19 mouse cellular contexts compared by ENCODE assay signal in genomic region chr3:152467312-152467711, GRCm38 (mm10).
DNase-seq lines count a peak whose midpoint lies in the region; ATAC-seq and TF ChIP-seq lines count a peak whose summit lies in the region.
"Had no signal": no experiment of that assay in that cellular context is flagged by ENCODE, and none has a peak within 500 bp of the region (broad histone marks: within the 10 kb centered on the region; RNA-seq: fewer than 3 reads in every experiment).

No protein-coding gene starts in this region.

- no peak overlapping the region for H3K27ac ChIP-seq in heart, adult 2 months
- H3K27ac ChIP-seq in heart, embryonic 10.5 days, result no peak overlapping the region
- no peak overlapping the region for H3K27ac ChIP-seq in heart, postnatal 0 days (ENCODE audit: low read depth)
- no peak overlapping the region for H3K27ac ChIP-seq in heart, embryonic 12.5 days (ENCODE audit: poor library complexity, severe bottlenecking)
- no peak overlapping the region for H3K27ac ChIP-seq in limb, embryonic 14.5 days (replicated peaks; ENCODE audit: low read depth, low read length)
- H3K27ac ChIP-seq: embryonic facial prominence, embryonic 15.5 days; forebrain, embryonic 15.5 days; hindbrain, embryonic 12.5 days had no signal

- H3K27me3 ChIP-seq in heart, adult 2 months (ENCODE audit: control insufficient read depth, insufficient read depth, low read length), result no peaks in the 10 kb centered on the region
- no peaks in the 10 kb centered on the region for H3K27me3 ChIP-seq in heart, embryonic 10.5 days (ENCODE audit: insufficient read depth, poor library complexity, severe bottlenecking)
- H3K27me3 ChIP-seq in heart, postnatal 0 days (ENCODE audit: control insufficient read depth, insufficient read depth, low read length), result no peaks in the 10 kb centered on the region
- H3K27me3 ChIP-seq in heart, embryonic 12.5 days (replicated peaks), result no peaks in the 10 kb centered on the region
- H3K27me3 ChIP-seq in limb, embryonic 14.5 days (ENCODE audit: control insufficient read depth, insufficient read depth, low read length), result no peaks in the 10 kb centered on the region
- H3K27me3 ChIP-seq: embryonic facial prominence, embryonic 15.5 days; forebrain, embryonic 15.5 days; hindbrain, embryonic 12.5 days had no signal

- no peak for TF ChIP-seq CTCF in heart, adult 2 months (IDR thresholded peaks at IDR 0.05)
- no peak for TF ChIP-seq CTCF in heart, postnatal 0 days (IDR thresholded peaks at IDR 0.05; ENCODE audit: low read depth)

- 0 out of 2 replicates have a peak, but pooled peaks have one; percentile 31 for TF ChIP-seq EP300 in heart, adult 2 months (IDR thresholded peaks at IDR 0.05; ENCODE audit: insufficient read depth, low read depth, low read length)
- TF ChIP-seq EP300 in heart, postnatal 0 days (IDR thresholded peaks at IDR 0.05; ENCODE audit: low read depth), result no peak

- 55% methylated on average over 4 of the region's 4 CpGs for WGBS in heart, adult 2 months
- 77% methylated on average over 4 of the region's 4 CpGs for WGBS in heart, embryonic 10.5 days
- 41% methylated on average over 4 of the region's 4 CpGs for WGBS in heart, postnatal 0 days
- WGBS in heart, embryonic 12.5 days, result 82% methylated on average over 4 of the region's 4 CpGs
- 62% methylated on average over 4 of the region's 4 CpGs for WGBS in limb, embryonic 14.5 days

- intact Hi-C loops in heart, adult 2 months (cut with DNase I), result no loop called here

- ATAC-seq in heart, postnatal 0 days (ENCODE audit: insufficient read depth, low read depth), result peak; percentile 75
- no peak for ATAC-seq in heart, embryonic 12.5 days (ENCODE audit: insufficient number of reproducible peaks, low FRiP score)
- no peak for ATAC-seq in limb, embryonic 14.5 days (ENCODE audit: low FRiP score, low read depth)
- ATAC-seq: forebrain, embryonic 15.5 days; hindbrain, embryonic 16.5 days; inflammation-experienced regulatory T-cells, adult 6 months had no signal

- no peak overlapping the region for H3K4me3 ChIP-seq in heart, adult 2 months
- H3K4me3 ChIP-seq in heart, embryonic 10.5 days, result no peak overlapping the region
- no peak overlapping the region for H3K4me3 ChIP-seq in heart, postnatal 0 days (ENCODE audit: low read depth, low read length)
- H3K4me3 ChIP-seq in heart, embryonic 12.5 days, result no peak overlapping the region
- H3K4me3 ChIP-seq in limb, embryonic 14.5 days (replicated peaks; ENCODE audit: low read length), result no peak overlapping the region
- H3K4me3 ChIP-seq: embryonic facial prominence, embryonic 15.5 days; erythroblast, embryonic 14.5 days; forebrain, embryonic 15.5 days; hindbrain, embryonic 12.5 days had no signal

- H3K36me3 ChIP-seq in heart, adult 2 months (ENCODE audit: control insufficient read depth, insufficient read depth, low read length), result no peaks in the 10 kb centered on the region
- peaks cover 9% of the 10 kb centered on the region; the same call in 1 of the 2 replicates for H3K36me3 ChIP-seq in heart, embryonic 10.5 days
- H3K36me3 ChIP-seq in heart, postnatal 0 days (replicated peaks; ENCODE audit: control insufficient read depth, insufficient read depth, low read length), result 0 out of 2 replicates have a peak, but pooled peaks cover 3% of the 10 kb centered on the region
- no peaks in the 10 kb centered on the region for H3K36me3 ChIP-seq in heart, embryonic 12.5 days
- H3K36me3 ChIP-seq in limb, embryonic 14.5 days (ENCODE audit: control insufficient read depth, insufficient read depth, low read length), result peaks cover 5% of the 10 kb centered on the region; the same call in 1 of the 2 replicates
- H3K36me3 ChIP-seq: embryonic facial prominence, embryonic 15.5 days; forebrain, embryonic 15.5 days; hindbrain, embryonic 12.5 days had no signal

- no peaks in the 10 kb centered on the region for H3K79me2 ChIP-seq in heart, adult 2 months (replicated peaks; ENCODE audit: control insufficient read depth, insufficient read depth, low read length)

- no peaks in the 10 kb centered on the region for H3K9me3 ChIP-seq in heart, embryonic 10.5 days
- no peaks in the 10 kb centered on the region for H3K9me3 ChIP-seq in heart, postnatal 0 days (replicated peaks; ENCODE audit: control insufficient read depth, low read length)
- no peaks in the 10 kb centered on the region for H3K9me3 ChIP-seq in heart, embryonic 12.5 days (replicated peaks)
- no peaks in the 10 kb centered on the region for H3K9me3 ChIP-seq in limb, embryonic 14.5 days (ENCODE audit: control insufficient read depth, low read length)
- H3K9me3 ChIP-seq: embryonic facial prominence, embryonic 15.5 days; forebrain, embryonic 15.5 days; G1E; hindbrain, embryonic 12.5 days had no signal

- H3K9ac ChIP-seq in heart, adult 2 months (ENCODE audit: low read depth, low read length), result no peak overlapping the region
- no peak overlapping the region for H3K9ac ChIP-seq in heart, postnatal 0 days (replicated peaks; ENCODE audit: low read depth, low read length)
- no peak overlapping the region for H3K9ac ChIP-seq in heart, embryonic 12.5 days
- H3K9ac ChIP-seq in limb, embryonic 14.5 days (ENCODE audit: low read depth, low read length, severe bottlenecking), result no peak overlapping the region
- H3K9ac ChIP-seq: embryonic facial prominence, embryonic 15.5 days; forebrain, embryonic 15.5 days; hindbrain, embryonic 12.5 days had no signal

- H3K4me1 ChIP-seq in heart, adult 2 months (ENCODE audit: control insufficient read depth, insufficient read depth, low read length), result peaks cover 3% of the 10 kb centered on the region
- H3K4me1 ChIP-seq in heart, embryonic 10.5 days, result peaks cover 30% of the 10 kb centered on the region
- peaks cover 10% of the 10 kb centered on the region; the same call in 1 of the 2 replicates for H3K4me1 ChIP-seq in heart, postnatal 0 days (ENCODE audit: control insufficient read depth, insufficient read depth)
- H3K4me1 ChIP-seq in heart, embryonic 12.5 days (replicated peaks), result peaks cover 34% of the 10 kb centered on the region
- peaks cover 10% of the 10 kb centered on the region; the same call in 1 of the 2 replicates for H3K4me1 ChIP-seq in limb, embryonic 14.5 days (ENCODE audit: control insufficient read depth, insufficient read depth, low read length)
- H3K4me1 ChIP-seq: forebrain, embryonic 15.5 days had no signal

- no peak overlapping the region for H3K4me2 ChIP-seq in heart, postnatal 0 days (ENCODE audit: low read depth, low read length)
- no peak overlapping the region for H3K4me2 ChIP-seq in heart, embryonic 12.5 days
- no peak overlapping the region for H3K4me2 ChIP-seq in limb, embryonic 14.5 days (replicated peaks; ENCODE audit: low read depth, low read length, severe bottlenecking)
- H3K4me2 ChIP-seq: embryonic facial prominence, embryonic 15.5 days; forebrain, embryonic 15.5 days; hindbrain, embryonic 12.5 days had no signal

- no peak for TF ChIP-seq POLR2A in heart, adult 2 months (IDR thresholded peaks at IDR 0.05; ENCODE audit: insufficient read depth, low read depth, low read length)
- TF ChIP-seq POLR2A in limb, embryonic 14.5 days (IDR thresholded peaks at IDR 0.05; ENCODE audit: borderline replicate concordance, extremely low read depth, insufficient read depth, insufficient read length), result no peak

- no peak for DNase-seq in heart, adult 2 months
- no peak for DNase-seq in heart, embryonic 10.5 days (ENCODE audit: low spot score)
- peak; percentile 45 for DNase-seq in heart, postnatal 0 days (ENCODE audit: low spot score)
- peak; percentile 27 for DNase-seq in limb, embryonic 14.5 days (ENCODE audit: low spot score)
- no peak for DNase-seq in gastrocnemius, postnatal 25 days
- DNase-seq: adrenal gland, adult 8-10 months; cerebellum, adult 11-12 months; cerebellum, adult 9-10 months; cerebellum, postnatal 36 days; heart, postnatal 36 days; kidney, adult 8-10 months had no signal

Comparison
In these comparisons a context has a peak if more than half of its experiments do, and no peak if none do; other contexts are left out.
1. DNase-seq: peak in heart, postnatal 0 days (single experiment) and limb, embryonic 14.5 days (single experiment); none in heart, adult 2 months (0 of 2), heart, embryonic 10.5 days (single experiment) and gastrocnemius, postnatal 25 days (single experiment).